Mouse (Mus musculus): Measurements from ENCODE around the gene Prss46. TPM values are rescaled to one million over a fixed set of nuclear protein-coding genes. Genes with fewer than 3 reads are reported as not detected.

Gene Prss46
- total RNA-seq, 1 experiment: 2.8 TPM

- H3K36me3 ChIP-seq (ENCODE audit: control insufficient read depth, insufficient read depth, low read length, poor library complexity, severe bottlenecking): no peaks in the 10 kb centered on the region
- H3K9me3 ChIP-seq (ENCODE audit: control insufficient read depth, insufficient read depth, low read depth, low read length): no peaks in the 10 kb centered on the region
- no peak overlapping the region for H3K4me3 ChIP-seq (ENCODE audit: insufficient read depth in 1 of 2, low read depth in 1 of 2, low read length in 2 of 2, poor library complexity in 1 of 2, severe bottlenecking in 1 of 2)
- DNase-seq (ENCODE audit: low read depth, low spot score): no peak
- TF ChIP-seq ZC3H11A (IDR thresholded peaks at IDR 0.05; ENCODE audit: borderline replicate concordance, low read depth, low read length) (no peak), ZNF384 (IDR thresholded peaks at IDR 0.05; ENCODE audit: low read depth, low read length) (no peak), HCFC1 (IDR thresholded peaks at IDR 0.05; ENCODE audit: borderline replicate concordance, insufficient read depth, low read length) (no peak), MAFK (IDR thresholded peaks at IDR 0.05; ENCODE audit: insufficient read depth, low read depth, low read length) (no peak), CHD2 (IDR thresholded peaks at IDR 0.05; ENCODE audit: low read depth, low read length) (no peak)
- H3K9ac ChIP-seq (ENCODE audit: insufficient read depth, low read depth, low read length, poor library complexity, severe bottlenecking): no peak overlapping the region
- H3K27ac ChIP-seq (ENCODE audit: insufficient read depth, low read depth, low read length, poor library complexity, severe bottlenecking): no peak overlapping the region
- in situ Hi-C loops (cut with MboI; ENCODE audit: low sequenced_read_pairs in 2 of 2, unreplicated experiment in 2 of 2): no loop called here
- peaks cover 0 to 4% of the 10 kb centered on the region in 2 experiments; a peak in 1 of 4 replicates for H3K4me1 ChIP-seq (ENCODE audit: control insufficient read depth in 2 of 2, insufficient read depth in 2 of 2, low read length in 2 of 2, poor library complexity in 1 of 2)
Measured at GRCm38 (mm10) chr9:110825426-110825825, 18.9 kb upstream of the Prss46 start.

- no peaks in the 10 kb centered on the region for H3K9me3 ChIP-seq (ENCODE audit: control insufficient read depth, insufficient read depth, low read depth, low read length)
- no peak for DNase-seq (ENCODE audit: low read depth, low spot score)
- no peak overlapping the region for H3K4me3 ChIP-seq (ENCODE audit: insufficient read depth in 1 of 2, low read depth in 1 of 2, low read length in 2 of 2, poor library complexity in 1 of 2, severe bottlenecking in 1 of 2)
- H3K27ac ChIP-seq (ENCODE audit: insufficient read depth, low read depth, low read length, poor library complexity, severe bottlenecking): no peak overlapping the region
- no peak for TF ChIP-seq MAFK (IDR thresholded peaks at IDR 0.05; ENCODE audit: insufficient read depth, low read depth, low read length)
- TF ChIP-seq ZNF384 (IDR thresholded peaks at IDR 0.05; ENCODE audit: low read depth, low read length): no peak
- TF ChIP-seq HCFC1 (IDR thresholded peaks at IDR 0.05; ENCODE audit: borderline replicate concordance, insufficient read depth, low read length): no peak
- no peak for TF ChIP-seq ZC3H11A (IDR thresholded peaks at IDR 0.05; ENCODE audit: borderline replicate concordance, low read depth, low read length)
- no peak for TF ChIP-seq CHD2 (IDR thresholded peaks at IDR 0.05; ENCODE audit: low read depth, low read length)
- H3K36me3 ChIP-seq (ENCODE audit: control insufficient read depth, insufficient read depth, low read length, poor library complexity, severe bottlenecking): no peaks in the 10 kb centered on the region
- no peak overlapping the region for H3K9ac ChIP-seq (ENCODE audit: insufficient read depth, low read depth, low read length, poor library complexity, severe bottlenecking)
- in situ Hi-C loops (cut with MboI; ENCODE audit: low sequenced_read_pairs in 2 of 2, unreplicated experiment in 2 of 2): no loop called here
- H3K4me1 ChIP-seq (ENCODE audit: control insufficient read depth in 2 of 2, insufficient read depth in 2 of 2, low read length in 2 of 2, poor library complexity in 1 of 2): peaks cover 0 to 4% of the 10 kb centered on the region in 2 experiments; a peak in 1 of 4 replicates
Measured at GRCm38 (mm10) chr9:110825832-110826231, 18.5 kb upstream of the Prss46 start.

GRCm38 (mm10) chr9:110826390-110826789 is 17.9 kb upstream of the Prss46 start, which contains the start of gene Prss43:
Gene Prss43 (plus strand): TSS chr9:110826690.
- TF ChIP-seq ZC3H11A (IDR thresholded peaks at IDR 0.05; ENCODE audit: borderline replicate concordance, low read depth, low read length): no peak
- no peak for TF ChIP-seq HCFC1 (IDR thresholded peaks at IDR 0.05; ENCODE audit: borderline replicate concordance, insufficient read depth, low read length)
- no peak for TF ChIP-seq ZNF384 (IDR thresholded peaks at IDR 0.05; ENCODE audit: low read depth, low read length)
- no peak for TF ChIP-seq MAFK (IDR thresholded peaks at IDR 0.05; ENCODE audit: insufficient read depth, low read depth, low read length)
- TF ChIP-seq CHD2 (IDR thresholded peaks at IDR 0.05; ENCODE audit: low read depth, low read length): no peak
- Histone ChIP-seq H3K4me3 (ENCODE audit: insufficient read depth in 1 of 2, low read depth in 1 of 2, low read length in 2 of 2, poor library complexity in 1 of 2, severe bottlenecking in 1 of 2) (peak within 1 kb of the TSS in 1 of 2 experiments; percentile 9; a peak in 1 of 4 replicates), H3K27ac (ENCODE audit: insufficient read depth, low read depth, low read length, poor library complexity, severe bottlenecking) (no peak within 1 kb of the TSS), H3K36me3 (ENCODE audit: control insufficient read depth, insufficient read depth, low read length, poor library complexity, severe bottlenecking) (no peaks in the 10 kb centered on the region), H3K9me3 (ENCODE audit: control insufficient read depth, insufficient read depth, low read depth, low read length) (no peaks in the 10 kb centered on the region), H3K4me1 (ENCODE audit: control insufficient read depth in 2 of 2, insufficient read depth in 2 of 2, low read length in 2 of 2, poor library complexity in 1 of 2) (peaks cover 0 to 4% of the 10 kb centered on the region in 2 experiments; a peak in 1 of 4 replicates), H3K9ac (ENCODE audit: insufficient read depth, low read depth, low read length, poor library complexity, severe bottlenecking) (no peak within 1 kb of the TSS)
- no peak for DNase-seq (ENCODE audit: low read depth, low spot score)
- in situ Hi-C loops (cut with MboI; ENCODE audit: low sequenced_read_pairs in 2 of 2, unreplicated experiment in 2 of 2): no loop called here

GRCm38 (mm10) chr9:110833021-110833420 is 11.3 kb upstream of the Prss46 start:
- Histone ChIP-seq H3K9me3 (ENCODE audit: control insufficient read depth, insufficient read depth, low read depth, low read length) (no peaks in the 10 kb centered on the region), H3K27ac (ENCODE audit: insufficient read depth, low read depth, low read length, poor library complexity, severe bottlenecking) (no peak overlapping the region), H3K9ac (ENCODE audit: insufficient read depth, low read depth, low read length, poor library complexity, severe bottlenecking) (no peak overlapping the region), H3K4me3 (ENCODE audit: insufficient read depth in 1 of 2, low read depth in 1 of 2, low read length in 2 of 2, poor library complexity in 1 of 2, severe bottlenecking in 1 of 2) (peak overlapping the region in 1 of 2 experiments; percentile 18; a peak in 1 of 4 replicates), H3K36me3 (ENCODE audit: control insufficient read depth, insufficient read depth, low read length, poor library complexity, severe bottlenecking) (no peaks in the 10 kb centered on the region), H3K4me1 (ENCODE audit: control insufficient read depth in 2 of 2, insufficient read depth in 2 of 2, low read length in 2 of 2, poor library complexity in 1 of 2) (peaks cover 2 to 11% of the 10 kb centered on the region in 2 experiments; a peak in 2 of 4 replicates)
- DNase-seq (ENCODE audit: low read depth, low spot score): peak; percentile 79
- in situ Hi-C loops (cut with MboI; ENCODE audit: low sequenced_read_pairs in 2 of 2, unreplicated experiment in 2 of 2): no loop called here
- TF ChIP-seq MAFK (IDR thresholded peaks at IDR 0.05; ENCODE audit: insufficient read depth, low read depth, low read length) (no peak), CHD2 (IDR thresholded peaks at IDR 0.05; ENCODE audit: low read depth, low read length) (no peak), ZC3H11A (IDR thresholded peaks at IDR 0.05; ENCODE audit: borderline replicate concordance, low read depth, low read length) (no peak), HCFC1 (IDR thresholded peaks at IDR 0.05; ENCODE audit: borderline replicate concordance, insufficient read depth, low read length) (no peak), ZNF384 (IDR thresholded peaks at IDR 0.05; ENCODE audit: low read depth, low read length) (no peak)
